Mouse (Mus musculus) adrenal gland, postnatal 36 days (tissue): ENCODE data around the gene Gpnmb. TPM values are rescaled to one million over a fixed set of nuclear protein-coding genes. Genes with fewer than 3 reads are reported as not detected.
A peak's percentile ranks its signal among the peaks of the same experiment; 100 is the strongest.

Source experiments
- DNase-seq, 2 experiments: peaks; one replicate each; pipeline ENCODE4 v3.0.0; 2021; ENCODE audit warnings: mixed read lengths in 1 of 2
- long read RNA-seq, 2 experiments: library from polyadenylated mRNA; stranded (forward); transcript quantifications; one replicate each; pipeline ENCODE4 v2.0.0; 2021; ENCODE audit warnings: borderline sequencing depth in 2 of 2
- total RNA-seq, 2 experiments: library from RNA; stranded (reverse); gene quantifications; 2 replicates each; pipeline ENCODE4 v1.2.3; 2021

The Gpnmb gene
- total RNA-seq: 1 to 10 TPM in 1 of 2 experiments, under 1 TPM in 1; 0.40 to 7.8 TPM
- long read RNA-seq, experiment 1: 0 reads
- long read RNA-seq, experiment 2, partial matches to known transcripts: 0 of 3 reads
- long read RNA-seq, experiment 2, other reads (novel, unspliced or antisense): 1 of 3 reads

- no peak for DNase-seq
Observed at GRCm38 (mm10) chr6:49036275-49037267, at the start of gene Gpnmb. TSS of gene Gpnmb (plus strand) at chr6:49036546.

DNA sequence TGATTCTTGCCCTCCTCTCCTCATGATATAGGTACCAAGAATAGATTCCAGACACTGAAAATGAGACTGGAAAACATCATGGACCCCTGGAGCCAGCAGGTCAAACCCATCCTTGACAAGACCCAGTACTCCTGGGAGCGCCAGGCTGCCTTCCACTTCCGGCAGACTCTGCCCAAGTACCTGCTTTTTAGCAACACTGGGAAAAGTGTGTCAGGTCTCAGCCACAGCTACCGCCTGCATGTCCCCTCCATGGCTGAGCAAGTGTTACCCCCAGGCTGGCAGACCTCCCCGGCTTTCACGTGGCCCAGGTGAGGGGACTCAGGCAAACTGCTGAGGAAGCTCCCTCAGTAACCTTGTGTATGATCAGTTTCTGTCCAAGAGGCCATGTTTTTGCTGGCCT lies 46.4 kb upstream of the Gpnmb start:
- no peak for DNase-seq

DNA sequence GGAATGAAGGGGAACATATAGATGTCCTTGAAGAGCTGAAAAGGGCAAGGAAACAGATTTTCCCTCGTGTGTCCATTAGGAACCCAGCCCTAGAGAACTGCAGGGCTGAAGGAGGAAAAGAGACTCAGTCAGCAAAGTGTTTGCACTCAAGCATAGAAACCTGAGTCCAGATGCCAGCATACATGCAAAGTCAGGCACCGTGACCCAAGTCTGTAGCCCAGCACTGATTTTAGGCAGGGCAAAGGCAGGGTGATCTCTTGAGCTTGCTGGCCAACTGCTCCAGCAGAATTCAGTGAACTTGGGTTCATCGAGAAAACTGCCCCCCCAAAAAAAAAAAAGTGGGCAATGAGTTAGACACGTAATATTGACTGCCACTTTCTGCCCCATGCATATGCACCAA lies 44.4 kb upstream of the Gpnmb start:
- DNase-seq: no peak

GRCm38 (mm10) chr6:48998186-48998585 lies 38.2 kb upstream of the Gpnmb start:
- peak; percentile 17 to 25 for DNase-seq

DNA sequence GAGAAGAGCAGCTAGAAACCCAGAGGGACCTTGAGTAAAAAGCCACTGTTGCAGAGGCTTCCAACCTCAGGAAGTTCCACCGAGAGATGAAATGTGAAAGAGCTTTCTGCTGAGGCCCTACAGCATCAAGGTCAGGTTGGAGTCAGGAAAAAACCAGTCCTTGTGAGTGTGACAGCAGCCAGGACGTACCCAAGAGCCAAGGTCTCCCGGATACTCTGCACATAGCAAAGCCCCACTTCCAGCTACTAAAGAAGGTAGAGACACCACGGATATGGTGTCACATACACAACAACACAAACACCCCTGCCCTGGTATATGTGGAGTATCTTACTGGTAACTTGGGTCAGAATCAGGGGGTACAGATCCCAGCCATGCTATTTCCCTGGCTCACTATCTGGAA lies 37.5 kb upstream of the Gpnmb start:
- peak; percentile 51 to 52 for DNase-seq

- peak; percentile 8 to 28 for DNase-seq
Observed at GRCm38 (mm10) chr6:49003381-49003780, 33.0 kb upstream of the Gpnmb start.

GRCm38 (mm10) chr6:49007981-49008380 lies 28.4 kb upstream of the Gpnmb start:
- DNase-seq: peak; percentile 65 to 73

DNA sequence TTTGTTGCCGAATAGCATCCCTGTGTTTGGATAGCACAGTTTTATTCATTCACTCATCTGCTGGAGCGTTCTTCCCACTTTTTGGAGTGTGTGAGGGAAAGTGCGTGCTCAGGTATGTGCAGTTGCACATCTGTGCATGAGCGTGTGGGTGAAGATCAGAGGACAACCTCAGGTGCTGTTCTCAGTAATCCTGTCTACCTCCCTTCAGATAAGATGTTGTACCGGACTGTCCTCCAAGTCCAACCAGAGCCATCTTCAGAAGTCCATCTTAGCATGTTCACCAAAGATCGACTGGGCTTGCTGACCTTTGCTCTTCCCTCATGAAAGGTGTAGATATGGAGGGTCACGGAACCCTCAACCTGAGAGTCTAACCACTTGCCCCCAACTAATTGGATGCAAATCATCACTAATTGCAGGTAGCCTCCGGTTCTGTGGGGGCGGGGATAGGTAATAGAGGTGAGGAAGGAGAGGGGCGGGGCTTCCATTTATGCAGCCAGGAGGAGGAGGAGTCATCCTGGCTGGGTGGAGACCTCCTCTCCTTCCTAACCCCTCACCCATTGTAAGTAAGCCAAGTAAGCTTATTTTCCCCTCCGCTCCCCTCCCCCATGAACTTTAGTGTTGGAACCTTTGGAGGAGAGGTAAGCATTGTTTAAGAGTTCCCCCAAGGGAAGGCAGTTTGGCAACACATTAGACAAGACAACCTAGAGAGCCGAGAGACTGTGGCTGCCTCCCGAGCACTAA lies 27.8 kb upstream of the Gpnmb start:
- DNase-seq: no peak

- DNase-seq: no peak
Observed at GRCm38 (mm10) chr6:49009161-49009555, 27.2 kb upstream of the Gpnmb start.

GRCm38 (mm10) chr6:49009665-49010064 lies 26.7 kb upstream of the Gpnmb start:
- DNase-seq: no peak

GRCm38 (mm10) chr6:49011191-49011590 lies 25.2 kb upstream of the Gpnmb start:
- no peak for DNase-seq

DNA sequence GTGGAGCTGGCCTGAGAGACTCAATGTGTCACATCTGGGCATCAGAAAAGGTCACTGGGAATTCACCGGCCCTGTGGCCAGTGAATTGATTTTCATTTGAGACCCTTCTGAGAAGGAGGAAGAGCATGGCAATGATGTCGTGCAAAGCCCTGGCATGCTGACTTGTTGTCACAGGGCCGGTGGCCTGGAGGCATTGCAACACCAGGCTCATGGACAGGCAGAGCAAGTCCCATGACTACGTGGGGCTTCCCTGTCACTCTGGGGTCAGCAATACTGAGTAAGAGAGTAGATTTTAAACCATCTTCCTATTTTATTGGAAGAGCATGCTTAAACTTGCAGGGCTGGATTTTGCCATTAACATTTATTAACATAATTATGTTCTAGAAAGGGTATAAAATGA lies 23.3 kb upstream of the Gpnmb start:
- DNase-seq: no peak

GRCm38 (mm10) chr6:49013458-49013857 lies 22.9 kb upstream of the Gpnmb start:
- DNase-seq: no peak

DNA sequence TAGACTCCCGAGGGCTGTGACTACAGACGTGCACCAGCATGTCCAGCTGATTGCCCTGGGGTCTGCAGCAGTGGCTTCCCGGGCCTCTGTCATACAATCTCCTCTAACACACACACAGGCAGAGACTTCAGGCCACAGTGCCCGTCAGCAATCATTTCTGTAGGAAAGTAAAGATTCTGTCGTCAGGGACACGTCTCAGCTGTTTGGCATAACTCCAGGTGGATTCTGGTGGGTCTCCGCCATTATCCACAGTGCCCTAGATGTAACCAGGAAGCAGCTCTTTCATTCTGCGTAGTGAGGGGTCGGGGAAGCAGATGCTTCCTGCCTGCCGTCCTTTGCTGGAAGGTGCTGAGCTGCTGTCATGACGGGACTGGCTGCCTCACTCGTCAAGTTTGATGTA lies 19.2 kb upstream of the Gpnmb start:
- no peak for DNase-seq

DNA sequence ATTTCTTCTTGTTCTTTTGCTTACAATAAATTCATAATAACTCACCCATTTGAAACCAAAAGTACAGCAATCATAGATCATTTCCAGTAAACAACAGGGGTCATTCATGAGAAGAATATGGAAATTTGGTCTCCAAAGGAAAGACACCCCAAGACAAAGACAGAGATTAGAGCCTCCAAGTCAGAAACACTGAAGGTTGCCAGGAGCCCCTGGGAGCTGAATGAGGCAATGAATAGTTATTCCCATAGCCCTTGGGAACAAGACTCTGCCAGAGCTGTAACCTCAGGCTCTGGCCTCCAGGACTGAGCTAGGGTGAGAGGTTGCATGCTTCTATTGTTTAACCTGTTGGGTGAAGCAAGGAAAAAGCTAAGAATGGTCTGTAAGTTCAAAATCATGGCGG lies 17.0 kb upstream of the Gpnmb start:
- DNase-seq: no peak

GRCm38 (mm10) chr6:49021141-49022012 lies 15.0 kb upstream of the Gpnmb start:
- no peak for DNase-seq

GRCm38 (mm10) chr6:49022384-49022783 lies 14.0 kb upstream of the Gpnmb start:
- DNase-seq: no peak

GRCm38 (mm10) chr6:49023315-49023714 lies 13.0 kb upstream of the Gpnmb start:
- no peak for DNase-seq

GRCm38 (mm10) chr6:49025290-49025689 lies 11.1 kb upstream of the Gpnmb start:
- no peak for DNase-seq

DNA sequence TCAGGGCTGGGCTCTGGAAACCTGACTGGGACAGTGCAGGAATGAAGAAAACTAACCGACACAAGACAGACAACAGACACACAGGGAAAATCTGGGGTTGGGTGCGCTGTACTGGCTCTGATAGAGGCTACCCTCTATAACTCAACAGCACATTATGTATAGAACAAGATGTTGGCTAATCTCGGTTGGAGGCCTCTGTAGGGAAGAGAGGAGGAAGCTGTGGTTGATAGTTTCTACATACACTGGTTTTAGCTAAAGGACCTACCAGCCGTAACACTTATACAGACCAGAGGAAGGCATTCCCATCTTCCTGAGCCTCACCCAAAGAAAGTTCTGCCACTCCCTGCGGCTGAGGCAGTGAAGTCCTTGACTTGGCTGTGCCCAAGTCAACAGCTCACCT lies 9.8 kb upstream of the Gpnmb start:
- DNase-seq: no peak

- DNase-seq: no peak
Observed at GRCm38 (mm10) chr6:49028019-49028418, 8.3 kb upstream of the Gpnmb start.

DNA sequence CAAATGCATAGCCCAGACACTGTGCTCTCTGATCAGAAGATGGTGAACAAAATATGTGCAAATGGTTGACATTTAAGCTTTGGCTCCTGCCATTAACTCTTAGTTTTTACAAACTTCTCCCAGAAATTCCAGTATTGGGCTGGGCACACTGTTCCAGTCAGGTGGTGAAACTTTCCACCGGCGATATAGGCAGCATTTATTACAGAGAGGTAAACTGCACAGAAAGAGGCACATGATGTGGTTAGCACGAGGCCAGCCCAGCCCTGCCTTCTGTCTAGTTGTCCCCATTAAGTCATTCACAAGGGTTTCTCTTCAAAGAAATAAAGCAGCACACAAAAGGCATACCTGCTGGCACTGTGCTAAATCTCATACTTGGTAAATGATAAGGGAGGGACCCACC lies 7.6 kb upstream of the Gpnmb start:
- no peak for DNase-seq
